Mouse (Mus musculus) common myeloid progenitor, adult 5-6 weeks (primary cell): Measurements from ENCODE around the gene Supt5. TPM values are rescaled to one million over a fixed set of nuclear protein-coding genes. Genes with fewer than 3 reads are reported as not detected.

Source experiments
- ATAC-seq: replicated peaks from 2 replicates; pipeline ENCODE4 v1.8.0; 2016; ENCODE audit warnings: low read depth, mild to moderate bottlenecking, moderate TSS enrichment, inconsistent platforms; ENCODE audit not compliant: poor library complexity, severe bottlenecking
- total RNA-seq: library from RNA; stranded (forward); fragments of 200-1000, 187-1606 nt; gene quantifications from 2 replicates; pipeline ENCODE4 v1.2.3, GENCODE M21; 2017

Supt5 gene
- total RNA-seq, 1 experiment from 2014 or later = 63.4 TPM

- 0 out of 2 replicates have a peak, but pooled peaks have one; percentile 30 for ATAC-seq
Measured at GRCm38 (mm10) chr7:28267129-28268041, 71.2 kb downstream of the Supt5 start, which contains the start of gene Eid2. Gene Eid2, plus strand, starts transcription at chr7:28267881.

GRCm38 (mm10) chr7:28265391-28265790, 73.2 kb downstream of the Supt5 start:
- ATAC-seq = no peak

Other genes with a start within 250 kb of the Supt5 start
- not detected in 2 replicates for gene 9530053A07Rik, start 209.3 kb downstream of the Supt5 start, total RNA-seq
- 193 and 260 TPM in 2 replicates for gene Fbl, start 169.0 kb downstream of the Supt5 start, total RNA-seq
- gene Dyrk1b, start 159.3 kb downstream of the Supt5 start, total RNA-seq = 2.4 and 3.3 TPM in 2 replicates
- 0.87 and 2.7 TPM in 2 replicates for gene Eid2, start 70.9 kb downstream of the Supt5 start, total RNA-seq
- gene Eid2b, start 61.0 kb downstream of the Supt5 start, total RNA-seq = 1.9 and 4.7 TPM in 2 replicates
- gene Selenov, start 47.6 kb downstream of the Supt5 start, total RNA-seq = not detected in 2 replicates
- not detected in 2 replicates for gene Dll3, start 36.5 kb downstream of the Supt5 start, total RNA-seq
- 49.6 and 63.8 TPM in 2 replicates for gene Timm50, start 26.7 kb downstream of the Supt5 start, total RNA-seq
- 960 and 1,032 TPM in 2 replicates for gene Rps16, start 11.9 kb upstream of the Supt5 start, total RNA-seq
- gene Plekhg2, start 33.9 kb upstream of the Supt5 start, total RNA-seq = 2.1 and 3.9 TPM in 2 replicates
- gene Zfp36, start 41.5 kb upstream of the Supt5 start, total RNA-seq = 82.7 and 90.0 TPM in 2 replicates
- gene Med29, start 54.0 kb upstream of the Supt5 start, total RNA-seq = 16.6 and 21.3 TPM in 2 replicates
- gene Paf1, start 54.2 kb upstream of the Supt5 start, total RNA-seq = 149 and 190 TPM in 2 replicates
- 583 and 663 TPM in 2 replicates for gene Gmfg, start 98.7 kb upstream of the Supt5 start, total RNA-seq
- 2.1 and 2.9 TPM in 2 replicates for gene Lrfn1, start 113.2 kb upstream of the Supt5 start, total RNA-seq
- gene Ifnl2, start 171.7 kb upstream of the Supt5 start, total RNA-seq = not detected in 2 replicates
- not detected in 2 replicates for gene Ifnl3, start 184.1 kb upstream of the Supt5 start, total RNA-seq
- not detected in 2 replicates for gene Sycn, start 202.1 kb upstream of the Supt5 start, total RNA-seq
- 0.09 TPM in 1 of 2 replicates, not detected in the other for gene Nccrp1, start 208.5 kb upstream of the Supt5 start, total RNA-seq